Mouse (Mus musculus) limb, embryonic 14.5 days (tissue): ENCODE results near the gene Itgb6. TPM values are rescaled to one million over a fixed set of nuclear protein-coding genes. Genes with fewer than 3 reads are reported as not detected.

Experiments used
- ATAC-seq: fragments of 200-750 bp; cut with Nextera tagmentation; 2 replicates; pipeline ENCODE4 v1.8.0; 2017; ENCODE audit warnings: low read depth, moderate number of reproducible peaks, moderate TSS enrichment; ENCODE audit not compliant: low FRiP score
- DNase-seq: peaks from one replicate; pipeline ENCODE4 v3.0.0-alpha.2; 2015; ENCODE audit warnings: low spot score
- H3K27ac ChIP-seq: fragments of 300-500 bp; sonication (generic); replicated peaks from 2 replicates; pipeline ENCODE4 v1.5.1; 2014; ENCODE audit warnings: low read depth, mild to moderate bottlenecking, low read length, moderate library complexity, mixed read lengths
- H3K27me3 ChIP-seq: fragments of 300-500 bp; sonication (generic); 2 replicates; pipeline ENCODE4 v1.6.1; 2014; ENCODE audit warnings: low read length, mixed read lengths; ENCODE audit not compliant: control insufficient read depth, insufficient read depth
- H3K36me3 ChIP-seq: fragments of 300-500 bp; sonication (generic); 2 replicates; pipeline ENCODE4 v1.6.1; 2014; ENCODE audit warnings: mild to moderate bottlenecking, low read length, moderate library complexity, mixed read lengths; ENCODE audit not compliant: control insufficient read depth, insufficient read depth
- H3K4me1 ChIP-seq: fragments of 300-500 bp; sonication (generic); 2 replicates; pipeline ENCODE4 v1.6.1; 2014; ENCODE audit warnings: antibody characterized with exemption, low read length, mixed read lengths; ENCODE audit not compliant: control insufficient read depth, insufficient read depth
- H3K4me2 ChIP-seq: fragments of 300-500 bp; sonication (generic); replicated peaks from 2 replicates; pipeline ENCODE4 v1.6.1; 2014; ENCODE audit warnings: low read depth, mild to moderate bottlenecking, low read length, moderate library complexity; ENCODE audit not compliant: severe bottlenecking
- H3K4me3 ChIP-seq: fragments of 300-500 bp; sonication (generic); replicated peaks from 2 replicates; pipeline ENCODE4 v1.5.1; 2014; ENCODE audit warnings: low read length
- H3K9ac ChIP-seq: fragments of 300-500 bp; sonication (generic); 2 replicates; pipeline ENCODE4 v1.6.1; 2014; ENCODE audit warnings: mild to moderate bottlenecking, low read depth, low read length, moderate library complexity; ENCODE audit not compliant: severe bottlenecking
- H3K9me3 ChIP-seq: fragments of 300-500 bp; sonication (generic); 2 replicates; pipeline ENCODE4 v1.6.1; 2016; ENCODE audit warnings: low read length; ENCODE audit not compliant: control insufficient read depth
- POLR2A ChIP-seq: fragments of 200-500 bp; IDR thresholded peaks from 2 replicates; pipeline ENCODE4 v1.8.0; 2012; ENCODE audit warnings: inconsistent platforms, mild to moderate bottlenecking, moderate library complexity, borderline replicate concordance; ENCODE audit not compliant: insufficient read depth, insufficient read length; ENCODE audit errors: extremely low read depth
- WGBS: fragments of 180-500 bp; shearing (Covaris S2); extraction: QIAGEN DNeasy Blood & Tissue Kit; methylation state at CpG from one replicate; pipeline ENCODE4 v1.1.7; 2014; 5-methylcytosine and 5-hydroxymethylcytosine counted together
- polyA plus RNA-seq, 2 experiments: library from polyadenylated mRNA; depleted of rRNA in 1 of 2; stranded (reverse) in 1 of 2; unstranded in 1 of 2; fragments of >200 nt; fragmentation: Nextera tagmentation in 1 of 2; extraction: Ambion mirVana in 1 of 2; gene quantifications; 2 replicates each; pipeline versions ENCODE4 v1.2.1 to v1.2.3; 2012 to 2014

Itgb6 gene
- polyA plus RNA-seq, 2 experiments: 2.6 to 3.3 TPM

GRCm38 (mm10) chr2:60636038-60636437, 86.4 kb downstream of the Itgb6 start:
- Histone ChIP-seq H3K4me1 (no peaks in the 10 kb centered on the region), H3K4me3 (no peak overlapping the region), H3K9me3 (no peaks in the 10 kb centered on the region), H3K9ac (no peak overlapping the region), H3K4me2 (no peak overlapping the region), H3K27ac (no peak overlapping the region), H3K36me3 (no peaks in the 10 kb centered on the region), H3K27me3 (no peaks in the 10 kb centered on the region)
- DNase-seq: no peak
- WGBS: 55% methylated on average over 6 of the region's 6 CpGs
- no peak for ATAC-seq
- no peak for TF ChIP-seq POLR2A

GRCm38 (mm10) chr2:60632791-60633190, 89.7 kb downstream of the Itgb6 start:
- Histone ChIP-seq H3K36me3 (no peaks in the 10 kb centered on the region), H3K9ac (no peak overlapping the region), H3K27me3 (no peaks in the 10 kb centered on the region), H3K4me2 (no peak overlapping the region), H3K4me3 (no peak overlapping the region), H3K4me1 (no peaks in the 10 kb centered on the region), H3K27ac (no peak overlapping the region), H3K9me3 (no peaks in the 10 kb centered on the region)
- TF ChIP-seq POLR2A: no peak
- ATAC-seq: no peak
- WGBS: 54% methylated on average over 2 of the region's 2 CpGs
- no peak for DNase-seq

- Histone ChIP-seq H3K9ac (no peak overlapping the region), H3K27ac (no peak overlapping the region), H3K4me2 (no peak overlapping the region), H3K4me1 (no peaks in the 10 kb centered on the region), H3K36me3 (no peaks in the 10 kb centered on the region), H3K27me3 (no peaks in the 10 kb centered on the region), H3K4me3 (no peak overlapping the region), H3K9me3 (no peaks in the 10 kb centered on the region)
- DNase-seq: no peak
- no peak for TF ChIP-seq POLR2A
- ATAC-seq: no peak
- 72% methylated on average over 2 of the region's 2 CpGs for WGBS
Observed at GRCm38 (mm10) chr2:60630304-60630703, 92.1 kb downstream of the Itgb6 start.

GRCm38 (mm10) chr2:60627952-60628351, 94.5 kb downstream of the Itgb6 start:
- Histone ChIP-seq H3K9me3 (no peaks in the 10 kb centered on the region), H3K4me3 (no peak overlapping the region), H3K27ac (no peak overlapping the region), H3K9ac (no peak overlapping the region), H3K4me1 (no peaks in the 10 kb centered on the region), H3K27me3 (no peaks in the 10 kb centered on the region), H3K4me2 (no peak overlapping the region), H3K36me3 (no peaks in the 10 kb centered on the region)
- TF ChIP-seq POLR2A: no peak
- 78% methylated on average over 4 of the region's 4 CpGs for WGBS
- DNase-seq (no peak), ATAC-seq (no peak)

GRCm38 (mm10) chr2:60627515-60627914, 94.9 kb downstream of the Itgb6 start:
- no peak overlapping the region for H3K4me3 ChIP-seq
- DNase-seq (no peak), ATAC-seq (no peak)
- 87% methylated on average over 10 of the region's 10 CpGs for WGBS
- H3K36me3 ChIP-seq: no peaks in the 10 kb centered on the region
- H3K9me3 ChIP-seq: no peaks in the 10 kb centered on the region
- H3K4me2 ChIP-seq: no peak overlapping the region
- H3K27ac ChIP-seq: no peak overlapping the region
- no peaks in the 10 kb centered on the region for H3K27me3 ChIP-seq
- H3K4me1 ChIP-seq: no peaks in the 10 kb centered on the region
- no peak overlapping the region for H3K9ac ChIP-seq
- no peak for TF ChIP-seq POLR2A

- Histone ChIP-seq H3K9me3 (no peaks in the 10 kb centered on the region), H3K4me1 (no peaks in the 10 kb centered on the region), H3K27me3 (no peaks in the 10 kb centered on the region), H3K36me3 (no peaks in the 10 kb centered on the region), H3K27ac (no peak overlapping the region), H3K4me2 (no peak overlapping the region), H3K9ac (no peak overlapping the region), H3K4me3 (no peak overlapping the region)
- DNase-seq: no peak
- WGBS: 39% methylated on average over 2 of the region's 2 CpGs
- no peak for TF ChIP-seq POLR2A
- ATAC-seq: no peak
Observed at GRCm38 (mm10) chr2:60625766-60626165, 96.7 kb downstream of the Itgb6 start.
